Mouse (Mus musculus): ENCODE measurements around the gene Gal3st1. TPM values are rescaled to one million over a fixed set of nuclear protein-coding genes. Genes with fewer than 3 reads are reported as not detected.
A peak's percentile ranks its signal among the peaks of the same experiment; 100 is the strongest.
"Not testable (repeated sequence)": the region's sequence is repeated elsewhere in the genome, so short reads cannot be mapped to it uniquely, and the experiment has no call there.

The Gal3st1 gene
- total RNA-seq, 2 experiments from 2014 or later: 10.8 to 18.5 TPM

DNA sequence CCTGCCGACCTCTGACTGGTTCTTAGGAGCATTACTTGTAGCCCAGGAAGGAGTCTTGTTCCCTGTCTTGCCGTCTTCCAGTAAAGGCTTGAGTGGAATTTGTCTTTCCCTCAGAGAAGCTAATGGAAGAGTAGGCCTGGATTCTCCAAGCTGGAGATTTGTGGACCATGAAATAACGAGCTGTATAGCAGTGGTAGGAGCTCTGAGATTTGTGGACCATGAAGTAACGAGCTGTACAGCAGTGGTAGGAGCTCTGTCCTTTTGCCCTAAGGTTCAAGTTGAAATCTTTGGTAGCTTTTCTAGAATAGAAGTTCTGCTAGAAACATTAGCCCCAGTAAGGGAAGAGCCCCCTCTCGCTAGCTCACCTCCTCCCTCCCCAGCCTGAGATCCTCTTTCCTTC, 5.0 kb upstream of the Gal3st1 start:
- intact Hi-C loops (cut with DNase I): no loop called here
- DNase-seq (ENCODE audit: low spot score in 2 of 2): no peak

DNA sequence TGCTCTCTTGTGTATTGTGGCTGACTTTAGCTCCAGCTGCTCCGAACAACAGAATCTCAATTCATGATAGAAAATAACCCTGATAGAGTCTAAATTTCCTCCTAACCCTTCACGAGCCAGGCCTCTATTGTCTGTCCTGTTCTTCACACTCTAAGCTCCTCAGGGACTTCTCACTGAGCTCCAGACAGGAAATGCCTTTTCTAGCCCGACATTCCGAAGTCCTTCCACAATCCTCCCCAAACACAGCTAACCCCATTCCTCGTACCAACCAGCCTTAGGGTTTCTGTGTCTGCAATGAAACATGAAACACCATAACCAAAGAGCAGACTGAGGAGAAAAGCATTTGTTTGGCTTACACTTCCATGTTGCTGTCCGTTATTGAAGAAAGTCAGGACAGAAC, 1.9 kb upstream of the Gal3st1 start:
- intact Hi-C loops (cut with DNase I): no loop called here

DNA sequence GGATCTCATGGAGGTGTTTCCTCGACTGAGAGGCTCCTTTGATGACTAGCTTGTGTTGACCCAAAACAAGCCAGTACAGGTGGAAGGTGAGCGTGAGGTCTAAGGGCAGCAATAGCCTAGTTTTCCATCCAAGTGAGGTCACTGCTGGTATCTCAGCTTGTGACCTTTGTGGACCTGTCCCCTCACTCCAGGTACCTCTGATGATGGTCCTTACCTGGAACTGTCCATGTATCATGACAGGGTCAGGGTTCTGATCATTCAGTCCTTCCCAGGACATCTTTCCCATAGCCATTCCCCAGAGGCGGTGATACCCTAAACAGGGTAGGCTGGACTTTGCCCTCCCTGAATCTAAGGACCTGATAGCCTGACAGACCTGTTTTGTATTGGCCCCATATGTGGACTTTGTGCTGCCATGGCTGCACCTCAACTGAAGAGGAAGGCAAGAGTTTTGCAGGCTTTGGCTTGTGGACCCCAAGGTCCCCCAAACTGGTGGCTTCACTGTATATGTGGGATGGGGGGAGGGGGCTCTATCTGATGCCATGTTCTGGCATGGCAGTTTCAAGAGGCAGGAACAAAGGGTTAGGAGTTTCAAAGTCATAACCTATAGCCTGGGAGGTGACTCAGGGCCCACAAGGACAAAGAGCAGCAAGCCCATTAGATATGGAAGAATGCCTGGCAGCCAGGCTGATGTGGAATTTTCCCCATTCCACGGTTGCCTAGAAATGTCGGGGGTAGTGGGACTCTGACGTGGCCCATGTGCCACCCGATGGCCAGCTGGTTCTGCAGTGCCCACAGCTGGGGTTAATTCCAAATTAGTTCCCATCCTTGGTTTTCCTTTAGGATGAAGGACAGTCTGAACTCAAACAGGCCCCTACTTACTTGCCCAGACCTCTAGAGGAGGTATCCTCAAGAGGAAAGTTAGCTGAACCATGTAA, 894 bp upstream of the Gal3st1 start:
- intact Hi-C loops (cut with DNase I): no loop called here
- DNase-seq (ENCODE audit: low spot score in 2 of 2): no peak

More for the DNA sequence above, 1.9 kb upstream of the Gal3st1 start:
- no peak for DNase-seq (ENCODE audit: low spot score in 2 of 2)

DNA sequence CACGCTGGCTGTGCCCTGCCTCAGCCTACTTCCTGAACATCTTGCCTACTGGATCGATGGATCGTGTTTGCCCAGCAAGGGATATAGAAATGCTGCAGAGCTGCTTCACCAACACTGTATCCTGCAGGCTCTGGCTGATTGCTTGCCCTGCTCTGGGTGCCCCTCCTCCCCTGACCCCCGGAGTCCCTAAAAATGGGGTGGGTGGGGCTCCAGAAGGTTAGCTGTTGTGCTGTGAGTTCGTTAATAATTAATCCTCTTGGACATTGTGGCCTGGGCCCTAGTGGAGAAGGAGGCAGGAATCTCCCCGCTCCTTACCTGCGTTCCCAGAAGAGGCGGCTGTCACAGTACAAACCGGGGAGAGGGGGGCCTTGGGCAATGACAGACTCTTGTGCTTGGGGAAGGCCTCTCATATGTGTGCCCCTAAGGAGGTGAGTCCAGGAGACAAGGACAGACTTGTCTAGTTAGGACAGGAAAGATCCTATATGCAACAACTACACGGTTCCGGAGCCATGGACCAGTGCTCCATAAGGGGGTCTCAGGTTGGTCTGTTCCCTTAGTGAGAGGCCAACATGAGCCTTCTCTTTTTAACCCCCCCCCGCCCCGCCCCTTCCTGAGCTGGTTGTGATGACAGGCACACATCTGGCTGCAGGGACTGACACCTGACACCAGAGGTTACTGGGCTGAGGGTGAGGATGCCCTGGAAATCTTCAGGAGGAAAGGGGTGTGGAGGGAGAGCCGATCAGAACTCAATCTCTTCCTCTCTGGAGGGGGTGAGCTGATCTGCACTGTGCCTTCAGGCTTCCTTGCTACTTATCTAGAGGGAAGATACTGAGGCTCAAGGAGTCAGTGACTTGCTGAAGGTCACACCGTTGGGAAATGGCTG, 668 bp downstream of the Gal3st1 start:
- DNase-seq (ENCODE audit: low spot score in 2 of 2): no peak

DNA sequence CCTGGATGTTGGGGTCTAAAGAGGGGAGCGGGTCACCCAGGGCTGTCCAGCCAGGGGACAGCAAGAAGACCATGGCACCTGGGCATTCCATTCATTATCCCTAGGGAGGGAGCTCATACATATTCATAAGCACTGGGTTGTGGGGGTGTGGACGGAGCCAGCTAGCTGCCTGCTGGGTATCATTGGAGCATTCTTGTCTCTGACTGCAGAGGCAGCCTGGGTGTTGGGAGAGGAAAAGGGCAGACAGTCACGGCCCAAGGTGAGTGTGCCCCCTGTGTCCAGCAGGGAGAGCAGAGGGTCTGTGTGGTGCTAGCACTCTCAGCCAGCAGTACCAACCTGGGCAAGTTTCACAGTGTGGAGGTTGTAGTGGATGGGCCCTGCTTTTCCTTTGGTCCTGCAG, 6.3 kb downstream of the Gal3st1 start:
- intact Hi-C loops (cut with DNase I): no loop called here
- no peak for DNase-seq (ENCODE audit: low spot score in 2 of 2)

More for the DNA sequence above, 668 bp downstream of the Gal3st1 start:
- intact Hi-C loops (cut with DNase I): no loop called here

DNA sequence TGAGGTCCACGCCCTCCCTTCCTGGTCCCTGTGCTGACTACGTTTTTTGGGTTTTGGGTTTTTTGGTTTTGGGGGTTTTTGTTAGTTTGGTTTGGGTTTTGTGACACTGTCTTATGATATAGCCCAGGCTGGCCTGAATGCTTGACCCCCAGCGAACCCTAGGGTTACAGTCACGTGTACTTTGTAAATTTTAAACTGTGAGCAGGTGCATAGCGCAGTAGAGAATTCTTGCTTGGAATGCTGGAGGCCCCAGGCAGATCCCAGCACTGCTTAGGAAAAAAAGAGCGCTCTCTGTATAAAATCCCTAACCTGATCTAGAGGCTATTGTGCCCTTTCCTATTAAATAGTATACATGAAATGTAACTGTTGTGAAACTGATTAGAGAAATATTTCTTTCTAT, 9.7 kb downstream of the Gal3st1 start:
- DNase-seq (ENCODE audit: low spot score in 2 of 2): no peak
- intact Hi-C loops (cut with DNase I): no loop called here

DNA sequence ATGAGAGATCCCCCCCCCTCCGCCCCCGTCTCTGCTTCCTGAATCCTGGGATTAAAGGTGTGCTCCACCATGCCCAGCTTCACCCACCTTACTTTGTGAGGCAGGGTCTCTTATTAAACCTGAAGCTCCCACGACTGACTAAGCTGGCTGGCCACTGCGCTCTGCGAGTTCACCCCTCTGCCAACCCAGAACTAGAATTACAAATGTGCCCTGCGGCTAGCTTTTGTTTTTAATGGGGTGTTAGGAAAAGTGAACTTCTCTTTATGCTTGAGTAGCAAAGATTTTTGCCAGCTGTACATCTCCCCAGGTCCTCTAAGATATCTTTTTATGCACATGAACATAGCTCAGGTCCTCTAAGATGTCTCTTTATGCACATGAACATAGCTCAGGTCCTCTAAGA, 10.5 kb downstream of the Gal3st1 start:
- intact Hi-C loops (cut with DNase I): no loop called here
- no peak for DNase-seq (ENCODE audit: low spot score in 2 of 2)

DNA sequence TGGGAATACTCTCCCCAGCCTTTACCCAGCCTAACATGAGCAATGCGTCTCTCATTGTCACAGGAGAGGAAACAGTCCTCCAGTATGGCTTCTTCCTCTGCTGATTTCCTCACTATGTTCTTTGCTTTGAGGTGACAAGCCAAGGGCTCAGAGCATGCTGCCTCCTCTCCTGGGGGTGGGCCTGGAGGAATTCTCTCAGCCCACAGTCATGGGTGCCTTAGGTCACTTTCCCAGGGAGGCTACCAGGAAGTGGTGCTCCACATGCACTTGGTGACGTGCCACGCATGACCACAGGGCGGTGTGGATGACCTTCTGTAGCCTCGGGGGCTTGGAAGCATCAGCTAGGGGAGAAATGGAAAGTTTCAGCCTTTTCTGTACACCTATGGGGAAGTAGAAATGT, 12.1 kb downstream of the Gal3st1 start:
- intact Hi-C loops (cut with DNase I): no loop called here
- DNase-seq (ENCODE audit: low spot score in 2 of 2): no peak

DNA sequence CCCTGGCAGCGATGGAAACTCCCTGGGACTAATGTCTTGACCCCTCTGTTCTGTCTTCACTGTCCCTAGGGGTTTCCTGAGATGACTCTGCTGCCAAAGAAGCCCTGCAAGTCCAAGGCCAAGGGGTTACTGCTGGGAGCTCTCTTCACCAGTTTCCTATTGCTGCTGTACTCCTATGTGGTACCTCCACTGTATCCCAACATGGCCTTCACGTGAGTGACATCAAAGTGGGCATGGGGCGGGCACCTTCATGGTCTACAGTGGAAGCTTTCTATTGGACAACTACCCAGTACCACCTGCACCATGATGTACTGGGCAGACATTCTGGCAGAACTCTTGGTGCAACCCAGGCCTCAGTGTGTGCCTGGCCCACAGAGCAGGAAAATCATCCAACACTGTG, 13.4 kb downstream of the Gal3st1 start:
- intact Hi-C loops (cut with DNase I): no loop called here
- DNase-seq (ENCODE audit: low spot score in 2 of 2): no peak

DNA sequence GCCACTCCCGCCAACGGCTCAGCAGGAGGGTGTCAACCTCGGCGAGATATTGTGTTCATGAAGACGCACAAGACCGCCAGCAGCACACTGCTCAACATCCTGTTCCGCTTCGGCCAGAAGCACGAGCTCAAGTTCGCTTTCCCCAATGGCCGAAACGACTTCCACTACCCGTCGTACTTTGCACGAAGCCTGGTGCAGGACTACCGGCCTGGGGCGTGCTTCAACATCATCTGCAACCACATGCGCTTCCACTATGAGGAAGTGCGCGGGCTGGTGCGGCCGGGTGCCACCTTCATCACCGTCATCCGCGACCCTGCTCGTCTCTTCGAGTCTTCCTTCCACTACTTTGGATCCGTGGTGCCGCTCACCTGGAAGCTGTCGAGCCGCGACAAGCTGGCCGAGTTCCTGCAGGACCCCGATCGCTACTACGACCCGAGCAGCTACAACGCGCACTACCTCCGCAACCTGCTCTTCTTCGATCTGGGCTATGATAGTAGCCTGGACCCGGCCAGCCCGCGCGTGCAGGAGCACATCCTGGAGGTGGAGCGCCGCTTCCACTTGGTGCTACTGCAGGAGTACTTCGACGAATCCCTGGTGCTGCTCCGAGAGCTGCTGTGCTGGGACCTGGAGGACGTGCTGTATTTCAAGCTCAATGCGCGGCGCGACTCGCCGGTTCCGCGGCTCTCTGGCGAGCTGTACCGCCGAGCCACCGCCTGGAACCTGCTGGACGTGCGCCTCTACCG, 14.7 kb downstream of the Gal3st1 start:
- no peak for DNase-seq (ENCODE audit: low spot score in 2 of 2)
- intact Hi-C loops (cut with DNase I): no loop called here

DNA sequence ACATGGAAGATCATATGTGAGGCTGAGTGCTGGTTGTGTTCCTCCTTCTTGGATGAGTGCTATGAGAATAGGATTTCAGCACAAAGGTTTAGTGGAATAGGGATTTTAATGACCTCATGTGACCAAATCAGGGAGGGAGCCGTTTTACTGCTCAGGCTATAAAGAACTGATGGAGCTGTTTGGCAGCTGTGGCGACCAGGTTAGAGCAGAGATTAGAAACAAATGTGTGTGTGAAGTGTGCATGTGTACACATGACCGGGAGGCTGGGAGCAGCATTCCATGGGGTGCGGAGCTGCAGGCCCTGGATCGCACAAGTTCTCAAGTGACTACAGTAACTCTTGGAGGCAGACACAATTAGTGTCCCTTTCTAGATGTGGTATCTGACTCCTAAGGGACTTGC, 16.1 kb downstream of the Gal3st1 start:
- no peak for DNase-seq (ENCODE audit: low spot score in 2 of 2)
- intact Hi-C loops (cut with DNase I): no loop called here

DNA sequence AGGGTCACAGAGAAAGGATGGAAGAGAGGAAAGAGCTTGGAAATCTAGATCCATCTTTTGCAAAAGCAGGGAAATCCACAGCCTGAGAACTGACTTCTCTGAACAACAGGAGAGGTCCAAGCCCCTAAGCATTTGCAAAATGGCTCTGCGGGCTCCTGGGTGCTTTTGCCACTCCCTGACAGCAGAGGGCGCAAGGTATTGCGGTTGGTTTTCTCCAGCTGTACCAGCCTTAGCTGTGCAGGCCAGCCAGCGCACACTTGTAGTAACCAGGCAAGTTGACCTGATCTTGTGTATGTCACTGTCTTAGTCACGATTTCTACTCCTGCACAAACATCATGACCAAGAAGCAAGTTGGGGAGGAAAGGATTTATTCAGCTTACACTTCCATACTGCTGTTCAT, 18.2 kb downstream of the Gal3st1 start:
- intact Hi-C loops (cut with DNase I): loop anchor here (2.0 kb wide), 1 partner anchor 79 kb away; no protein-coding TSS in a partner anchor
- peak; percentile 73 to 83 for DNase-seq (ENCODE audit: low spot score in 2 of 2)

DNA sequence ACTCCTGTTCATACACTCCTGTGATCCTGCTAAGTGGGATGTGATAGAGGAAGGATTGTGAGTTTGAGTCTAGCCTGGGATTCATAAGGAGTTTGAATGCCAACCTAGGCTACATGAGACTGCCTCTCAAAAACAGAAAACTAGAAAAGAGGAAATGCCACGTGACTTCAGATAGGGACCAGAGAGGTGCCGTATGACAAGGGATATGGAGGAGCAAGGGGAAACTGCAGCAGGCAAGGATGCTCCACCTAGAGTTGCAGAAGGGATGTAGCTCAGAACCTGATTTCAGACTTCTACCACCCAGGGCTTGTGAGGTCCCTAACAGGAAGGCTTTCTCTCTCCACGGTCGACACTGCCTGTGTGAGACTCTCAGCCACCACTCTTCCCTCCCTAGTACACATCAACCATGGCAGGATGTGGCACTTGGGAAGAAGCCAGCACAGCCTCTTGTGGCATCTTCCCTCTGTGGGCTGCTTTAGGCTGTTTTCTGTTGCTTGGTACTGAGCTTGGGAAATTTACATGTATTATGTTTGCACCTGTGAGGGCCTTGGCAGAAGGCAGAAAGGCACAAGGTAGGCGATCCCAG, 21.9 kb downstream of the Gal3st1 start:
- DNase-seq (ENCODE audit: low spot score in 2 of 2): peak in 1 of 2 experiments; percentile 25
- intact Hi-C loops (cut with DNase I): no loop called here

DNA sequence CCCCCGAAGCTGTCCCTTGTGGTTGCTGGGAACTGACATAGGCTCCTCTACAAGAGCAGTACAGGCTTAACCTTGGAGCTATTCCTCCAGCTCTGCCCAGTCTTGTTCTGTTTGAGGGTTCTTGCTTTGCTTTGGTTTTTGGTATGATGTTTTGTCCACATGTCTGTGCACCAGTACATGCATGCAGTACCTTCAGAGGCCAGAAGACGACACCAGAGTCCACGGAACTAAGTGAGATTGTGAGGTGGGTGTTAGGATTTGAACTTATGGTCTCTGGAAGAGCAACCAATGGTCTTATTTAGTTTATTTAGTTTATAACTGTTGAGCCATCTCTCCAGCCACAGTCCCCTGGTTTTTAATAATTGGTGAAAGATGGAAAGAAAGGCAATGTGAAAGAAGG, 23.0 kb downstream of the Gal3st1 start:
- intact Hi-C loops (cut with DNase I): no loop called here
- no peak for DNase-seq (ENCODE audit: low spot score in 2 of 2)

DNA sequence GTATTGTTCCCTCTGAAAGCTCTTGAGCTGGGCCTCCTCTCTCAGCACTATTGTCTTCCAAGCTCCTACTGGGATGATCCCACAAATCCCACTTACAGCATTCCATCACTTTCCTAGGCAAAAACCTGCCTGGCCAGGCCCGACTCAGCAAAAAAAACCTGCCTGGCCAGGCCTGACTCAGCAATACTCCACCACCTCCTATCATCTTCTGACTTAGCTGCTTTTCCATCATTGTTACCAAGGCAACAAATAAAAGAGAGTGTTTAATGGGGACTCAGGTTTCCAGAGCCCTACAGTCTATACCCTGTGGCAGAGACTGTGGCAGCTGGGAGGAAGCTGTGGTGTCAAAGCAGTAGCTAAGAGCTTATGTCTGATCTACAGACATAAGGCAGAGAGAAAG, 29.2 kb downstream of the Gal3st1 start:
- DNase-seq (ENCODE audit: low spot score in 2 of 2): no peak
- intact Hi-C loops (cut with DNase I): no loop called here

DNA sequence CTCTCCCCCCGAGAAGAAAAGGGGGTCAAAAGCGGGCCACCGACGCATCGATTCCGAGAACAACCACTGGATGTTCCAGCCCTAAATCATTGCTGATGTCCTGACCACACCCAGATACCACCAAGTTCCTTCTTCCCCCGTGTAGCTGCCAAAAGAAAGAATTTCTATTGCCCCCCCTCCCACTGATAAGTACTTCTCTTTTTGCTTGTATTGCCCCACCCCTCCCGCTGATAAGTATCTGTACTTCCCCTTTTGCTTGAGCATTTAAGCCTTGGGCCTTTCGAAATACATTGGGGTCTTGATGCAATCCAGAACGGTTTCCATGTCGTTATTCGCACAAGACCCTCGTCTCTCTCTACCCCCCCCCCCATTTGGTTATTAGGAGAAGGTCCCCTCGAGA, 32.4 kb downstream of the Gal3st1 start:
- intact Hi-C loops (cut with DNase I); DNase-seq (ENCODE audit: low spot score in 2 of 2): not testable (repeated sequence)

DNA sequence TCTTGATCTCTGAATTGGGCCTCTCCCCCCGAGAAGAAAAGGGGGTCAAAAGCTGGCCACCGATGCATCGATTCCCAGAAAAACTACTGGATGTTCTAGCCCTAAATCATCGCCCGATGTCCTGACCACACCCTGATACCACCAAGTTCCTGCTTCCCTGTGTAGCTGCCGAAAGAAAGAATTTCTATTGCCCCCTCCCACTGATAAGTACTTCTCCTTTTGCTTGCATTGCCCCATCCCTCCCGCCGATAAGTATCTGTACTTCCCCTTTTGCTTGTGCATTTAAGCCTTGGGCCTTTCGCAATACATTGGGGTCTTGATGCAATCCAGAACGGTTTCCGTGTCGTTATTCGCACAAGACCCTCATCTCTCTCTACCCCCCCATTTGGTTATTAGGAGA, 38.7 kb downstream of the Gal3st1 start:
- intact Hi-C loops (cut with DNase I); DNase-seq (ENCODE audit: low spot score in 2 of 2): not testable (repeated sequence)

DNA sequence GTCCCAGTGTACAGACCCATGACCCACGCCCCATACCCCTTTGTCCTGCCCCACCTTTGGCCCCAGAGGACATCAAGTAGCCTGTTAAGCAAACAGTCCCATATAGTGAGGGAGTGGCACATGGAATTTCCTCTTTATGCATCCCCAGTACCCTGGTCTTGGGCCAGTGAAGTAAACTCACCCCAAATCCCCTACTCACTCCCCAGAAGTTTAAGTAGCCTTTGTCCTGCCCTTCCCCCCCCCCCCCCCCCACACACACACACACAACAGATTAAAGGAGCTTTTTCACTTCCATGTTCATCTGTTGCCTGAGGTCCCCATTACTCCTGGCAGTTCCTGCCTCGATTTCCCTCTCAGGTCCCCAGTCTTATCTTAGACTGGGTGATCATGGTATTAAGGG, 39.9 kb downstream of the Gal3st1 start:
- DNase-seq (ENCODE audit: low spot score in 2 of 2): no peak
- intact Hi-C loops (cut with DNase I): no loop called here

DNA sequence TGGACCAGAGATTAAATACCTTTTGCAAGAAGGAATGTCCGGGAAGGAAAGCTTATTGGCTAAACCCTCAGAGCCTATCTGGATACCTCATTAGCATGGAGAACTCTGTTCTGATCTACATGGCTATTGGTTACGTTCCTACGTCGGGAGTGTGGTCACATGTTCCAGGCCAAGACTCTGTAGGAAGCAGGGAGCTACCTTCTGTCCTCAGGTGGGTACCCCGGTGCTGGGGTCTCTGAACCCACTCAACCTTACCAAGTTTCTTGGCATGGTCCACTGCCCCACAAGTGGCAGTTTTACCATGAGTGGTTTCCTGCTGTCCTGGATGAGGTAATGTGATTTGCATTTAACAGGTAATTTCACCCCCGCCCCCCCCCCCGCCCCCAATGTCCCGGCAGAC, 43.6 kb downstream of the Gal3st1 start:
- intact Hi-C loops (cut with DNase I): no loop called here
- no peak for DNase-seq (ENCODE audit: low spot score in 2 of 2)
